Mouse (Mus musculus) heart, adult 2 months (tissue): ENCODE data around the gene Nf2. TPM values are rescaled to one million over a fixed set of nuclear protein-coding genes. Genes with fewer than 3 reads are reported as not detected.
A peak's percentile ranks its signal among the peaks of the same experiment; 100 is the strongest.
"Not testable (repeated sequence)": the region's sequence is repeated elsewhere in the genome, so short reads cannot be mapped to it uniquely, and the experiment has no call there.

Experiments used
- DNase-seq, 2 experiments: peaks; one replicate each; pipeline ENCODE4 v3.0.0; 2021
- H3K27ac ChIP-seq: fragments of 200-600 bp; 2 replicates; pipeline ENCODE4 v1.8.1; 2022
- H3K27me3 ChIP-seq: fragments of 200-500 bp; 2 replicates; pipeline ENCODE4 v1.6.1; 2012; ENCODE audit warnings: mild to moderate bottlenecking, low read length, inconsistent platforms, mixed read lengths; ENCODE audit not compliant: control insufficient read depth, insufficient read depth
- H3K36me3 ChIP-seq: fragments of 200-500 bp; 2 replicates; pipeline ENCODE4 v1.6.1; 2012; ENCODE audit warnings: low read length, inconsistent platforms; ENCODE audit not compliant: control insufficient read depth, insufficient read depth
- H3K4me1 ChIP-seq: fragments of 200-500 bp; 2 replicates; pipeline ENCODE4 v1.6.1; 2011; ENCODE audit warnings: low read length; ENCODE audit not compliant: control insufficient read depth, insufficient read depth
- H3K4me3 ChIP-seq: fragments of 200-600 bp; 2 replicates; pipeline ENCODE4 v1.8.1; 2022
- H3K79me2 ChIP-seq: fragments of 200-500 bp; replicated peaks from 2 replicates; pipeline ENCODE4 v1.6.1; 2012; ENCODE audit warnings: mild to moderate bottlenecking, inconsistent platforms, low read length, moderate library complexity, mixed read lengths; ENCODE audit not compliant: control insufficient read depth, insufficient read depth
- H3K9ac ChIP-seq: fragments of 200-500 bp; 2 replicates; pipeline ENCODE4 v1.6.1; 2012; ENCODE audit warnings: low read depth, mild to moderate bottlenecking, control low read depth, inconsistent platforms, low read length, mixed read lengths
- CTCF ChIP-seq: fragments of 200-600 bp; IDR thresholded peaks from 2 replicates; pipeline ENCODE4 v1.8.1; 2022; ENCODE audit warnings: antibody characterized with exemption, mild to moderate bottlenecking, moderate library complexity
- EP300 ChIP-seq: fragments of 200-500 bp; IDR thresholded peaks from 2 replicates; pipeline ENCODE4 v1.6.1; 2011; ENCODE audit warnings: low read depth, low read length, control low read depth; ENCODE audit not compliant: insufficient read depth
- POLR2A ChIP-seq: fragments of 200-500 bp; IDR thresholded peaks from 2 replicates; pipeline ENCODE4 v1.6.1; 2011; ENCODE audit warnings: mild to moderate bottlenecking, low read depth, low read length, control low read depth; ENCODE audit not compliant: insufficient read depth
- WGBS: fragments of 180-500 bp; shearing (Covaris S2); methylation state at CpG from one replicate; pipeline ENCODE4 v1.1.7; 2018; 5-methylcytosine and 5-hydroxymethylcytosine counted together
- intact Hi-C: fragments of 180-260 bp; cut with DNase I; formaldehyde crosslinking; loops from one replicate; pipeline ENCODE4 v1.15.1; 2025
- polyA plus RNA-seq: library from polyadenylated mRNA; depleted of rRNA; stranded (reverse); fragments of >200 nt; gene quantifications from 2 replicates; pipeline ENCODE4 v1.2.3, GENCODE M21; 2012
- total RNA-seq, 2 experiments: library from RNA; stranded (reverse); gene quantifications; 2 replicates each; pipeline ENCODE4 v1.2.3; 2021

The Nf2 gene
- total and polyA plus RNA-seq, 3 experiments: 57.1 to 85.0 (median 77.1) TPM

DNA sequence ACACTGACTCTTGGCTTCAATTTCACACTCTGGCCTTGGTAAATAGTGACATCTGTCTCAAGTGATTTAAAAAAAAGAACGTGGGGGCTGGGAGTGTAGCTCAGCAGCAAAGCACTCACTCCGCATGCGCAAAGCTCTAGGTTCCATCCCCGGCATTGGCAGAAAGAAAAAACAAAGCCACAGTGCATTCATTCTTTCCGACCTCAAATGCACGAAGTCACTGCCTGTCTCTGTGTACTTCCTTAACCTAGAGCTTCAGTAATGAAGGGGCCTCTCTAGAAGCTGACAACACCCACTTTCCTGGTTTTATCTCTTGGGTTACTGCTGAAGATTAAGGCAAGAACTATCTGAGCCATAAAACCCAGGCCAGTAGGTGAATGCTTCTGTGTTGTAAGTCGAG is 45.4 kb downstream of the Nf2 start:
- no peak overlapping the region for H3K9ac ChIP-seq
- no peaks in the 10 kb centered on the region for H3K79me2 ChIP-seq
- 36% methylated on average over 7 of the region's 7 CpGs for WGBS
- H3K4me3 ChIP-seq: no peak overlapping the region
- intact Hi-C loops: no loop called here
- peak in 1 of 2 experiments; percentile 9 for DNase-seq
- H3K27me3 ChIP-seq: no peaks in the 10 kb centered on the region
- no peak for TF ChIP-seq CTCF
- peaks cover 1% of the 10 kb centered on the region for H3K4me1 ChIP-seq
- H3K36me3 ChIP-seq: peaks cover 15% of the 10 kb centered on the region
- peak overlapping the region; percentile 18; the same call in 1 of the 2 replicates for H3K27ac ChIP-seq

DNA sequence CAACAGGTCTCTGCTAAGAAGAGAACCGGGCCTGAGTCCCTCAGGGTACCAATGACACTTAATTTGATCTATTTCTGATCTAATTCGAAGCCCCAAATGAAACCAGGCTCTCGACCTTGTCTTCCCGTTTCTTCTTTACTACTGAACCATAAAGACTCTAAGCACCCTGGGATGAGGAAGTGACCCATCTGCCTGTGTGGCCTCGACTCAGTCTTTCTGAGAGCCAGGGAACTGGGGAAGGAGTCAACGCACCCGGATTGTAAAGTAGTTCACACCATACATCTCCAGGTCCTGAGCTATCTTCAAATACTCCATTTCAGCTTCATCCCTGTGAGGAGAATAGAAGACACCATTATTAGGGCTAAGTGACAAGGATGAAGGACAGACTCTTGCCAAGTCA is 45.9 kb downstream of the Nf2 start:
- Histone ChIP-seq H3K36me3 (peaks cover 15% of the 10 kb centered on the region), H3K4me1 (peaks cover 1% of the 10 kb centered on the region), H3K4me3 (no peak overlapping the region), H3K27me3 (no peaks in the 10 kb centered on the region), H3K79me2 (no peaks in the 10 kb centered on the region), H3K27ac (peak overlapping the region; percentile 18), H3K9ac (no peak overlapping the region)
- no peak for DNase-seq
- intact Hi-C loops: no loop called here
- WGBS: 69% methylated on average over 7 of the region's 7 CpGs
- TF ChIP-seq CTCF: no peak
- TF ChIP-seq EP300: no peak
- no peak for TF ChIP-seq POLR2A

GRCm38 (mm10) chr11:4803008-4803407 is 46.3 kb downstream of the Nf2 start:
- no peak overlapping the region for H3K9ac ChIP-seq
- intact Hi-C loops: no loop called here
- TF ChIP-seq POLR2A: no peak
- no peak for TF ChIP-seq EP300
- TF ChIP-seq CTCF: no peak
- H3K4me1 ChIP-seq: peaks cover 1% of the 10 kb centered on the region
- H3K27me3 ChIP-seq: no peaks in the 10 kb centered on the region
- no peak overlapping the region for H3K4me3 ChIP-seq
- 57% methylated on average over 9 of the region's 9 CpGs for WGBS
- H3K36me3 ChIP-seq: peaks cover 15% of the 10 kb centered on the region
- H3K27ac ChIP-seq: peak overlapping the region; percentile 18; the same call in 1 of the 2 replicates
- DNase-seq: peak; percentile 62 to 81
- H3K79me2 ChIP-seq: no peaks in the 10 kb centered on the region

- H3K36me3 ChIP-seq: peaks cover 18% of the 10 kb centered on the region
- TF ChIP-seq CTCF: 0 out of 2 replicates have a peak, but pooled peaks have one; percentile 6
- DNase-seq, H3K27ac ChIP-seq, H3K27me3 ChIP-seq, H3K9ac ChIP-seq, intact Hi-C loops, H3K79me2 ChIP-seq, H3K4me1 ChIP-seq, H3K4me3 ChIP-seq: not testable (repeated sequence)
- WGBS: 93% methylated on average over 2 of the region's 2 CpGs
These were observed 46.9 kb downstream of the Nf2 start for GRCm38 (mm10) chr11:4802401-4802800.

DNA sequence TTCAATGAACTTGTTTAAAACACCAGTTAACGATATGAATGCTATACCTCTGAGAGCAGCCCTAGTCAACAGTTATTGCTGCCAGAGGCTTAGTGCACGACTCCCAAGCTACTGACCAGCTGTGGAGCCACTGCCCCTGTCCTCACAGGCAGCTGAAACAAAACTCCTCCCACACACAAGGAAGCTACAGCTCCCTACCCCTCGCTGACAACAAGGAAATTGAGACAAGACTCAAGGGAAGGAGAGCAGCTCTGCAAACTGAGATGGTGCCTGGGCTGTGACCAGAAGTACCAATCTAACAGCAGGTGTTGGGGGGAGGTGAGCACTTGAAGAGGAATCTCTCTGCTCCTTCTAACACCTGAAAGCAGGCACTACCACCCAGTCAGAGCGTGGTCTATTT is 48.7 kb downstream of the Nf2 start:
- Histone ChIP-seq H3K36me3 (peaks cover 18% of the 10 kb centered on the region), H3K79me2 (no peaks in the 10 kb centered on the region), H3K4me1 (peaks cover 1% of the 10 kb centered on the region), H3K9ac (no peak overlapping the region), H3K27me3 (no peaks in the 10 kb centered on the region), H3K27ac (no peak overlapping the region), H3K4me3 (no peak overlapping the region)
- no peak for DNase-seq
- TF ChIP-seq CTCF (no peak), POLR2A (no peak), EP300 (no peak)
- 63% methylated on average over 4 of the region's 4 CpGs for WGBS
- intact Hi-C loops: no loop called here

- intact Hi-C loops: no loop called here
- no peak overlapping the region for H3K27ac ChIP-seq
- no peak overlapping the region for H3K4me3 ChIP-seq
- TF ChIP-seq POLR2A: no peak
- TF ChIP-seq CTCF: no peak
- TF ChIP-seq EP300: no peak
- H3K4me1 ChIP-seq: no peaks in the 10 kb centered on the region
- peaks cover 3% of the 10 kb centered on the region for H3K36me3 ChIP-seq
- DNase-seq: no peak
- WGBS: 77% methylated on average over 3 of the region's 3 CpGs
- H3K79me2 ChIP-seq: no peaks in the 10 kb centered on the region
- H3K27me3 ChIP-seq: no peaks in the 10 kb centered on the region
- H3K9ac ChIP-seq: no peak overlapping the region
These were observed 56.3 kb downstream of the Nf2 start for GRCm38 (mm10) chr11:4793006-4793405.

DNA sequence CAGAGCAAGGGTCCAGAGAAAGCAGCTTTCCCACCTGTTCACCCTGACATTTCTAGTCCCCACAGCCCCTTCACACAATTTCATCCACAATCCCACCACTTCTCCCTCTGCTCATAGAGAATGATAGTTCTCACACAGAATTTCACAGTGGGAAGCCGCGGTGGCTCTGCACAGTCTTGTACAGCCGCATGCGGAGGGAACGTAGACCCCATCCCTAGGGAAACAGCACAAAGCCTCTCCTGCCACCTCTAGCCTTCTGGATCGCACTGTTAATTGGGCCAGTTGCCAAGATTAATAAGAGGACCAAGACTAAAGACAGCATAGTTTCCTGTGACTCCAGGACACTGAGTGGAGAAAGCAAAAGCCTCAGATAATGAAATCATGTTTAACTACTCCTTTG is 57.8 kb downstream of the Nf2 start:
- intact Hi-C loops: no loop called here
- no peaks in the 10 kb centered on the region for H3K4me1 ChIP-seq
- WGBS: 58% methylated on average over 6 of the region's 6 CpGs
- no peak overlapping the region for H3K27ac ChIP-seq
- no peaks in the 10 kb centered on the region for H3K79me2 ChIP-seq
- no peaks in the 10 kb centered on the region for H3K27me3 ChIP-seq
- H3K9ac ChIP-seq: no peak overlapping the region
- TF ChIP-seq POLR2A: no peak
- no peak for TF ChIP-seq EP300
- no peak for TF ChIP-seq CTCF
- DNase-seq: no peak
- no peaks in the 10 kb centered on the region; the same call in 1 of the 2 replicates for H3K36me3 ChIP-seq
- no peak overlapping the region for H3K4me3 ChIP-seq
